Mouse (Mus musculus) c-Kit-positive CD71-positive TER-119-negative erythroid progenitor cells, embryonic 14.5 days (primary cell): ENCODE measurements at regions not wholly inside any gene's neighbourhood (a gene's known extent, or its start where the extent isn't known, plus 50 kb on each side); places are given as distances from the start of the nearest gene placed in this dataset.

Source experiments
- DNase-seq: peaks from one replicate; pipeline ENCODE4 v3.0.0-alpha.2; 2013; ENCODE audit warnings: low read depth

DNA sequence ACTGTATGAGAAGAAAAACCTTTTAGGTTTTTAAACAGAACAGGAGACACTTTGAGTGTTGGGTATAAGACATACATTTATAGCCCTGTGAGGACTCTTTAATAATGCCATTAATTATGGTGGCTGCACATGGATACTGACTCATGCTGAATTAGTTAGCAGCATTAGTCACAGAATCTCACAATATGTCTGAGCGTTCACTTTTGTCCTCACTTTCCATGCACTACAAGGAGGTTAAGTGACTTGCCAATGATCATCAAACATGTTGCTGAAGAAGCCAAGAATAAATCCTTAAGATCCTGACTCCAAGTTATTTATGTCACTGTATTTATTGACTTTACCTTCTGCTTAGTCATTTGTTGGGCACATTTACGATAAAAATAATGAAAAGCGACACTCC, 105.6 kb upstream of the Atxn7l3b start:
- no peak for DNase-seq

DNA sequence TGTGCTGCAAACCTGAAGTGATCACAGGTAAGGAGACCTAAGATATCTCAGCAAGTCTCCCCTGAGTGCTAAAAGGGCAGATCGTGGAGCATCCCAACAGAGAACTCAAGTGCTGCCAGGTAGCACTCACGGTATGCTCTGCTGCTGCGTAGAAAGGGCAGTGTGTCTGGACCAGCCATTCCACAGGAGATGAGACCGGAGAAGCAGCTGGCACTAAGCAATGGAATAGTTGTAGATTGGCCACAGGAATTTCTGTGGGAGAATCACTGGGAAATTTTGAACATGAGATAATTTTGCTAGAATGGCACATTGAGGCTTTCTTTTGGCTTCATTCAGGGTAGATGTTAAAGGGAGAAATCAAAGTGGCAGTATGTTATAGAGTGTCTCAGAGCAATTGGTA, 104.1 kb upstream of the Atxn7l3b start:
- no peak for DNase-seq

DNA sequence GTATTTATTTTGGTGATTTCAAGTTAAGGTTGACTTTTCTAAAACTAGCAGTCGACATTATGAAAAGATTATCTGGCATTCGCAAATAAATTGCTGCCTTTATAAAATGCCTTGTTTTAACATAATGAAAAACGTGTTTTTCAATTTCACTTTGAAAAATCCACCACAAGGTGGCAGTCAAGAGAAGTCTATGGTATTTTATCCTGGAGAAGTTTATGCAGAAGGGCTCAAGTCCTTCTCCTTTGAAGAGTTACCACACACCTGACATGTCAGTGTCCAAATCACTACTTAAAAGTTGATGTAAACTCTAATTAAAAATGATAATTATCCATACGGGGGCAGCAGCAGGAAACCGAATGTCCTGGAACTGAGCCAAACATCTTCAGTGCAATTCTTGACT, 98.5 kb upstream of the Atxn7l3b start:
- peak; percentile 2 for DNase-seq

DNA sequence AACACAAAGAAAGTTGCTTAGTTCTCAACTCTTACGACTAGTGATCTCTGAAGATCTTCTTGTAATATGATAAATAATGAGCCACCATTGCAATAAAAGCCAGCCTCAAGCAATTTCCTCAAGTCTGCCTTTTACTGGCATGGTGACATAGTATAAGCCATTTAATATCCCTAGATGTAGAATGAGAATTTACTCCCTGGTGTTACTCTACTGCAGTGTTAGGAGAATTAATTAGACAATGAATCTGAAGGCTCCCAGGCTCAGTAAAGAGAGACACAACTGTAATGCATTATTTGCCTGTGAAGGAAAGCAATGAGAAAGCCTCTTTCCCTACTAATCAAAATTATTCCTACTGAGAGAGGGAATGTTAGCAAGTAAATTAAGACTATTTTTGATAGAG, 95.8 kb upstream of the Atxn7l3b start:
- no peak for DNase-seq

DNA sequence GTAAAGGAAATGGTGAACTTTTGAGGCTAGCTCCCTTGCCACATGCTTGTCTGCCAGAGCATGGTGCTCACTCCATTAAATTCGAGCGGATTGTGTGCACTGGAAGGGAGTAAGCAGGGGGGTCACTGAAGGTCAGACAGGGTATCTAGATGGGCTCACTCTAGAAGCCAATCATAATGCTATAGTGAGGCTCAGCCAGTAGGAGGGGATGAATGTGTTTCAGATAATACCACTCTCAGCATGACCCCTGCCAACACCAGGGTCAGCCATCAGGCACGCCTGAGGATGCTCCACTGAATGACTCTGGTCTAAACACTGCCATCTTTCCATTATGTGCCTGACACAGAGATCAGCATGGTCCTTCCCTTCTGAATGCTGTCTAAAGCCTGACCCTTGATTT, 80.3 kb upstream of the Atxn7l3b start:
- DNase-seq: no peak

DNA sequence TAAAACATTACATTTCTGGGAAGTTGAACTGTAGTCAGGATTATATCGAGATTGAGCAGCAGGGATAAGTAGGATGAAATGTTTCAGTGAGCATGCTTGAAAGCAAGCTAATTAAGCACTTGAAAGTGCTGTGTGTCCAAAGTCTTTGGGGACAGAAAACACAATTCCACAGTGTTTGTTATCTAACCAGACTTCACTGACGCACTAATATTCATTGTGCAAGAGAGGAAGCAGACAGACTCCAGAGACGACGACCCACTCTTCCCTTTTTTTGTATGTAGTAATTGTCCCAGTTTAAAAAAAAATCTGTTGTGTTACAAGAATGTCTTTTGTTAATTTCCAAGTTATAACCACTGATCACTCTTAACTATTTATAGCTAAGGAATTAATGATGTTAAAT, 61.9 kb upstream of the Atxn7l3b start:
- DNase-seq: no peak

DNA sequence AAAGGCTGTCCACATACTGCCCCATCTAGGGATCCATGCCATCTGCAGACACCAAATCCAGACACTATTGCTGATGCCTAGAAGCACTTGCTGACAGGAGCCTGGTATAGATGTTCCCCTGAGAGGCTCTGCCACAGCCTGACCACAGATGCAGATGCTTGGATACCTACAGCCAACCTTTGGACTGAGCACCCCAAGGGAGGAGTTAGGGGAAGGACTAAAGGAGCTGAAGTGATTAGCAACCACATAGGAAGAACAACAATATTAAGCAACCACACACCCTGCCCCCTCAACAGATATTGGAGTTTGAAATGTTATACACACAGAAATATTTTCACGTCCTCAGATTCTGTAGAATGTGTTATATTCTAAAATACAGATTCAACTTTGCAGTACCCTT, 53.9 kb upstream of the Atxn7l3b start:
- no peak for DNase-seq
